Mouse (Mus musculus) ES-Bruce4 (cell line): ENCODE measurements at regions not wholly inside any gene's neighbourhood (a gene's known extent, or its start where the extent isn't known, plus 50 kb on each side); places are given as distances from the start of the nearest gene placed in this dataset.

ENCODE experiments used
- H3K27ac ChIP-seq: 2 replicates; pipeline ENCODE4 v1.5.1; 2012; ENCODE audit warnings: low read length, inconsistent platforms; ENCODE audit not compliant: insufficient read depth
- H3K27me3 ChIP-seq: 2 replicates; pipeline ENCODE4 v1.6.1; 2012; ENCODE audit warnings: mild to moderate bottlenecking, low read length, inconsistent platforms; ENCODE audit not compliant: control insufficient read depth, poor library complexity, insufficient read depth, severe bottlenecking
- H3K36me3 ChIP-seq: 2 replicates; pipeline ENCODE4 v1.6.1; 2012; ENCODE audit warnings: inconsistent platforms, mild to moderate bottlenecking, low read length, moderate library complexity; ENCODE audit not compliant: control insufficient read depth, poor library complexity, insufficient read depth, severe bottlenecking
- H3K4me1 ChIP-seq: one replicate; pipeline ENCODE4 v1.8.1; 2011; ENCODE audit warnings: low read length; ENCODE audit not compliant: control insufficient read depth, insufficient read depth
- H3K4me3 ChIP-seq: 2 replicates; pipeline ENCODE4 v1.5.1; 2011; ENCODE audit warnings: low read depth, mild to moderate bottlenecking, low read length
- H3K9ac ChIP-seq: 2 replicates; pipeline ENCODE4 v1.6.1; 2012; ENCODE audit warnings: low read depth, mild to moderate bottlenecking, inconsistent platforms; ENCODE audit not compliant: poor library complexity, severe bottlenecking
- H3K9me3 ChIP-seq: replicated peaks from 2 replicates; pipeline ENCODE4 v1.6.1; 2012; ENCODE audit warnings: mild to moderate bottlenecking, low read length, inconsistent platforms; ENCODE audit not compliant: control insufficient read depth, poor library complexity, insufficient read depth, severe bottlenecking
- CTCF ChIP-seq: IDR thresholded peaks from one replicate; pipeline ENCODE4 v1.8.1; 2011; ENCODE audit warnings: low read depth, low read length
- EP300 ChIP-seq: IDR thresholded peaks from 2 replicates; pipeline ENCODE4 v1.6.1; 2011; ENCODE audit warnings: low read depth, low read length; ENCODE audit not compliant: insufficient read depth
- POLR2A ChIP-seq: IDR thresholded peaks from one replicate; pipeline ENCODE4 v1.8.1; 2011; ENCODE audit warnings: low read length; ENCODE audit not compliant: insufficient read depth

GRCm38 (mm10) chr1:157707256-157707655 is 200.7 kb downstream of the Sec16b start:
- Histone ChIP-seq H3K27me3 (no peaks in the 10 kb centered on the region), H3K9me3 (no peaks in the 10 kb centered on the region), H3K4me1 (no peaks in the 10 kb centered on the region), H3K36me3 (no peaks in the 10 kb centered on the region), H3K4me3 (no peak overlapping the region), H3K9ac (no peak overlapping the region), H3K27ac (no peak overlapping the region)
- TF ChIP-seq POLR2A (no peak), EP300 (no peak), CTCF (no peak)

- H3K9me3 ChIP-seq, result no peaks in the 10 kb centered on the region
- H3K4me3 ChIP-seq, result no peak overlapping the region
- no peak for TF ChIP-seq CTCF
- no peak for TF ChIP-seq POLR2A
- no peak for TF ChIP-seq EP300
- H3K9ac ChIP-seq, result no peak overlapping the region
- H3K27ac ChIP-seq, result no peak overlapping the region
- H3K4me1 ChIP-seq, result no peaks in the 10 kb centered on the region
- H3K27me3 ChIP-seq, result no peaks in the 10 kb centered on the region
- no peaks in the 10 kb centered on the region for H3K36me3 ChIP-seq
Observed at GRCm38 (mm10) chr1:157709117-157709516, 202.6 kb downstream of the Sec16b start.

GRCm38 (mm10) chr1:157710870-157711269 is 204.3 kb downstream of the Sec16b start:
- Histone ChIP-seq H3K9ac (no peak overlapping the region), H3K4me3 (no peak overlapping the region), H3K27me3 (no peaks in the 10 kb centered on the region), H3K4me1 (no peaks in the 10 kb centered on the region), H3K27ac (no peak overlapping the region), H3K36me3 (no peaks in the 10 kb centered on the region), H3K9me3 (no peaks in the 10 kb centered on the region)
- no peak for TF ChIP-seq EP300
- no peak for TF ChIP-seq POLR2A
- TF ChIP-seq CTCF, result no peak

- no peak overlapping the region for H3K9ac ChIP-seq
- H3K9me3 ChIP-seq, result no peaks in the 10 kb centered on the region
- no peak for TF ChIP-seq EP300
- no peak for TF ChIP-seq POLR2A
- TF ChIP-seq CTCF, result no peak
- H3K27ac ChIP-seq, result no peak overlapping the region
- no peaks in the 10 kb centered on the region for H3K36me3 ChIP-seq
- no peaks in the 10 kb centered on the region for H3K4me1 ChIP-seq
- no peaks in the 10 kb centered on the region for H3K27me3 ChIP-seq
- H3K4me3 ChIP-seq, result no peak overlapping the region
Observed at GRCm38 (mm10) chr1:157712519-157712918, 206.0 kb downstream of the Sec16b start.

GRCm38 (mm10) chr1:157713851-157714250 is 207.3 kb downstream of the Sec16b start:
- no peak overlapping the region for H3K4me3 ChIP-seq
- no peaks in the 10 kb centered on the region for H3K27me3 ChIP-seq
- H3K9me3 ChIP-seq, result no peaks in the 10 kb centered on the region
- no peaks in the 10 kb centered on the region for H3K36me3 ChIP-seq
- no peak overlapping the region for H3K9ac ChIP-seq
- no peak overlapping the region for H3K27ac ChIP-seq
- H3K4me1 ChIP-seq, result no peaks in the 10 kb centered on the region
- TF ChIP-seq POLR2A, result no peak
- TF ChIP-seq EP300, result no peak
- no peak for TF ChIP-seq CTCF

- H3K27ac ChIP-seq, result no peak overlapping the region
- no peaks in the 10 kb centered on the region for H3K27me3 ChIP-seq
- H3K9me3 ChIP-seq, result no peaks in the 10 kb centered on the region
- no peak for TF ChIP-seq EP300
- no peak for TF ChIP-seq CTCF
- TF ChIP-seq POLR2A, result no peak
- H3K4me1 ChIP-seq, result no peaks in the 10 kb centered on the region
- H3K4me3 ChIP-seq, result no peak overlapping the region
- no peaks in the 10 kb centered on the region for H3K36me3 ChIP-seq
- H3K9ac ChIP-seq, result no peak overlapping the region
Observed at GRCm38 (mm10) chr1:157715632-157716031, 209.1 kb downstream of the Sec16b start.
